Mouse (Mus musculus) liver, adult 2 months (tissue): ENCODE data around the gene Sufu.

Experiments
- CTCF ChIP-seq: fragments of 200-500 bp; IDR thresholded peaks from 2 replicates; pipeline ENCODE4 v1.5.1; 2011; ENCODE audit warnings: low read depth, low read length, control low read depth
- POLR2A ChIP-seq: fragments of 200-500 bp; IDR thresholded peaks from 2 replicates; pipeline ENCODE4 v1.6.1; 2011; ENCODE audit warnings: low read length, control low read depth; ENCODE audit not compliant: insufficient read depth; ENCODE audit errors: extremely low read depth

- TF ChIP-seq CTCF (no peak), POLR2A (no peak)
Measured at GRCm38 (mm10) chr19:46382275-46382674, 14.4 kb upstream of the Sufu start.
